Mouse (Mus musculus) cerebellum, adult 2 months (tissue): Measurements from ENCODE around the gene Insl6.

Experiments
- CTCF ChIP-seq: fragments of 200-500 bp; IDR thresholded peaks from 2 replicates; pipeline ENCODE4 v1.5.1; 2011; ENCODE audit warnings: low read depth, mild to moderate bottlenecking, control low read depth, low read length, moderate library complexity, borderline replicate concordance; ENCODE audit not compliant: insufficient read depth
- POLR2A ChIP-seq: fragments of 200-500 bp; IDR thresholded peaks from 2 replicates; pipeline ENCODE4 v1.6.1; 2011; ENCODE audit warnings: low read length, control low read depth, borderline replicate concordance; ENCODE audit not compliant: insufficient read depth

DNA sequence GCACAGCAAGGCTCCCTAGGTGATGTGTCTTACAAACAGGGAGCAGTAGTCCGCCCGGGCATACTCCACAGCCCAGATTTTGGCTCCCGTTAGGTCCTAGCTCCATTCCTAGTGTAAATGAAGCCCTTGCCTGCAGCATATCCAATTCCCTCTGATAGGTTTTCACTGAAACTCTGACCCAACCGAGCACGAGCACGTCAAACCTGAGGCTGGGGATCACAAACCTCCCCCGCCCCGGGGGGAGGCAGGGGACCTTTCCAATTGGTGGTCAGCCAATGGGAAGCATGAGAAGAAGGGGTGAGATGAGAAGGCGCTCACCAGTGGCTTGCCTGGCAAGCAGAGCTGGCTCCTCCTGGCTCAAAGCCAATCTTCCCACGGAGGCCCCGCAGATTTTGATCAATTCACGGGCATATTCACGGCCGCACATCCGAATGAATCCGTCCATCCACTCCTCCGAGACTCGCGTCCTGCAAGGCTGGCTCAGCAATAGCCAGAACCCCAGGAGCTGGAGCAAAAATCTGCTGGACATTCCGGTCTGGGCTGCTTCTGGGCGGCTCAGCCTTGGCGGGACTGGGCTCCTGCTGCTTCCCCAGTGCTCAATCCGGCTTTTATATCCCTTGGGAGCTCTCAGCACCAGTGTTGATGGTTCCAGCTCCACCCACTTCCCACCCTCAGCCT, 9.1 kb upstream of the Insl6 start, which contains the start of gene Rln1:
- TF ChIP-seq POLR2A (no peak), CTCF (no peak)
